Mouse (Mus musculus) G1E (cell line): Measurements from ENCODE around the gene Angptl2. TPM values are rescaled to one million over a fixed set of nuclear protein-coding genes. Genes with fewer than 3 reads are reported as not detected.

Source experiments
- ATAC-seq: 2 replicates; pipeline ENCODE4 v1.8.0; 2016; ENCODE audit warnings: mild to moderate bottlenecking; ENCODE audit not compliant: insufficient number of reproducible peaks, poor library complexity, low FRiP score, severe bottlenecking; ENCODE audit errors: extremely low read depth
- DNase-seq: peaks from one replicate; pipeline ENCODE4 v3.0.0; 2012; ENCODE audit warnings: low spot score
- H3K27me3 ChIP-seq: 2 replicates; pipeline ENCODE4 v1.6.1; 2012; ENCODE audit warnings: mild to moderate bottlenecking, low read length, inconsistent platforms; ENCODE audit not compliant: insufficient read depth
- H3K36me3 ChIP-seq: replicated peaks from 2 replicates; pipeline ENCODE3; 2012; ENCODE audit warnings: mild to moderate bottlenecking, inconsistent platforms
- H3K4me1 ChIP-seq: 2 replicates; pipeline ENCODE4 v1.6.1; 2012; ENCODE audit warnings: low read depth, low read length, inconsistent platforms, mixed read lengths; ENCODE audit not compliant: insufficient read depth
- H3K4me3 ChIP-seq: 2 replicates; pipeline ENCODE4 v1.5.1; 2012; ENCODE audit warnings: low read depth, mild to moderate bottlenecking, inconsistent platforms, low read length, moderate library complexity, mixed read lengths
- H3K9me3 ChIP-seq: replicated peaks from 2 replicates; pipeline ENCODE4 v1.6.1; 2012; ENCODE audit warnings: inconsistent platforms
- CTCF ChIP-seq: IDR thresholded peaks from 2 replicates; pipeline ENCODE4 v1.5.1; 2012; ENCODE audit warnings: low read depth, low read length, inconsistent platforms, mixed read lengths
- GATA1 ChIP-seq: IDR thresholded peaks from 2 replicates; pipeline ENCODE4 v1.6.1; 2012; ENCODE audit warnings: borderline replicate concordance, low read length, inconsistent platforms, mixed read lengths
- GATA2 ChIP-seq: IDR thresholded peaks from 2 replicates; pipeline ENCODE4 v1.6.1; 2012; ENCODE audit warnings: low read depth, low read length, inconsistent platforms, borderline replicate concordance
- POLR2AphosphoS5 ChIP-seq: IDR thresholded peaks from 2 replicates; pipeline ENCODE4 v1.6.1; 2012; ENCODE audit warnings: low read depth, low read length, inconsistent platforms; ENCODE audit not compliant: insufficient replicate concordance
- TAL1 ChIP-seq: conservative IDR thresholded peaks from 2 replicates; pipeline ENCODE4 v1.6.1; 2012; ENCODE audit warnings: low read depth, low read length, inconsistent platforms, mixed read lengths
- polyA plus RNA-seq: library from polyadenylated mRNA; stranded (reverse); fragments of >175 nt; gene quantifications from 2 replicates; pipeline ENCODE4 v1.2.3, GENCODE M21; 2012
- total RNA-seq, 2 experiments: library from RNA; stranded (forward) in 1 of 2; stranded (reverse) in 1 of 2; fragments of 200-1000 nt in 1 of 2; fragments of >200 nt in 1 of 2; fragmentation: Nextera tagmentation in 1 of 2; gene quantifications; 2 replicates each; pipeline ENCODE4 v1.2.3; 2014 to 2017

Gene Angptl2
- total and polyA plus RNA-seq, 3 experiments = 0.11 TPM; not detected in 2

GRCm38 (mm10) chr2:33233856-33234255 lies 18.0 kb downstream of the Angptl2 start:
- no peak overlapping the region for H3K4me3 ChIP-seq
- no peak for ATAC-seq
- no peak for DNase-seq
- H3K4me1 ChIP-seq = no peaks in the 10 kb centered on the region
- peaks cover 3% of the 10 kb centered on the region; the same call in 1 of the 2 replicates for H3K27me3 ChIP-seq
- H3K36me3 ChIP-seq = no peaks in the 10 kb centered on the region
- H3K9me3 ChIP-seq = no peaks in the 10 kb centered on the region
- TF ChIP-seq TAL1 = no peak
- TF ChIP-seq GATA1 = no peak
- no peak for TF ChIP-seq CTCF
- TF ChIP-seq POLR2AphosphoS5 = no peak
- no peak for TF ChIP-seq GATA2

DNA sequence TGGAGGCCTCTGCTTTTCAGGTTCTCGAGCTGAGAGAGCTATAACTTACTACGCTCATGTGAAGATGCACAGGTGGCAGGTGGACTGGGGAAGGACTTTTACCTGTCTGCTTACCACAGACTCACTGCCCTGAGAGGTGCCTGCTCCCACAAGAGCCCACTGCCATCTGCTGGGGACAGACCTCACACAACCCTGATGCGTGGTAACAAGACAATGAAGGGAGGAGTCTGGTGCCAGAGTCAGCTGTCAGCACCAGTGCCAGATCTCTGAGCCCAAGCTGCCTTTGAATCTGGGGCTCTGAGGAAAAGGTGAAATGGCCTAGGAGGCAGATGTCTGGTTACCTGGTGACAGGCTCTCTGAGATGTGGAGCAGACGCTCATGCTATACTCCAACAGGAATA lies 19.0 kb downstream of the Angptl2 start:
- DNase-seq (no peak), ATAC-seq (no peak)
- no peaks in the 10 kb centered on the region for H3K4me1 ChIP-seq
- H3K9me3 ChIP-seq = no peaks in the 10 kb centered on the region
- no peak for TF ChIP-seq GATA2
- no peak for TF ChIP-seq CTCF
- no peak for TF ChIP-seq POLR2AphosphoS5
- TF ChIP-seq GATA1 = no peak
- no peak for TF ChIP-seq TAL1
- H3K27me3 ChIP-seq = peaks cover 3% of the 10 kb centered on the region; the same call in 1 of the 2 replicates
- no peak overlapping the region for H3K4me3 ChIP-seq
- no peaks in the 10 kb centered on the region for H3K36me3 ChIP-seq

GRCm38 (mm10) chr2:33237581-33237980 lies 21.7 kb downstream of the Angptl2 start:
- Histone ChIP-seq H3K27me3 (peaks cover 5% of the 10 kb centered on the region; the same call in 1 of the 2 replicates), H3K9me3 (no peaks in the 10 kb centered on the region), H3K4me3 (no peak overlapping the region), H3K36me3 (no peaks in the 10 kb centered on the region), H3K4me1 (0 out of 2 replicates have a peak, but pooled peaks cover 2% of the 10 kb centered on the region)
- DNase-seq (no peak), ATAC-seq (no peak)
- TF ChIP-seq TAL1 (no peak), POLR2AphosphoS5 (no peak), GATA2 (no peak), GATA1 (no peak), CTCF (no peak)

- peaks cover 7% of the 10 kb centered on the region for H3K36me3 ChIP-seq
- ATAC-seq = no peak
- peaks cover 1% of the 10 kb centered on the region; the same call in 1 of the 2 replicates for H3K27me3 ChIP-seq
Observed at GRCm38 (mm10) chr2:33244880-33245279, 29.0 kb downstream of the Angptl2 start.

GRCm38 (mm10) chr2:33245350-33245749 lies 29.5 kb downstream of the Angptl2 start:
- no peaks in the 10 kb centered on the region; the same call in 1 of the 2 replicates for H3K27me3 ChIP-seq
- H3K36me3 ChIP-seq = peaks cover 7% of the 10 kb centered on the region
- ATAC-seq (no peak), DNase-seq (no peak)
- 0 out of 2 replicates have a peak, but pooled peaks cover 1% of the 10 kb centered on the region for H3K4me1 ChIP-seq
- no peak overlapping the region for H3K4me3 ChIP-seq
- no peaks in the 10 kb centered on the region for H3K9me3 ChIP-seq
- TF ChIP-seq POLR2AphosphoS5 (no peak), GATA2 (no peak), CTCF (no peak), TAL1 (no peak), GATA1 (no peak)

More at GRCm38 (mm10) chr2:33244880-33245279, 29.0 kb downstream of the Angptl2 start:
- no peak for TF ChIP-seq POLR2AphosphoS5
- TF ChIP-seq GATA2 = no peak
- no peak for TF ChIP-seq CTCF
- no peak for TF ChIP-seq GATA1
- TF ChIP-seq TAL1 = no peak
- Histone ChIP-seq H3K9me3 (no peaks in the 10 kb centered on the region), H3K4me1 (0 out of 2 replicates have a peak, but pooled peaks cover 2% of the 10 kb centered on the region), H3K4me3 (no peak overlapping the region)
- DNase-seq = no peak

GRCm38 (mm10) chr2:33246841-33247240 lies 31.0 kb downstream of the Angptl2 start:
- no peak for TF ChIP-seq TAL1
- TF ChIP-seq GATA1 = no peak
- TF ChIP-seq POLR2AphosphoS5 = no peak
- TF ChIP-seq CTCF = no peak
- H3K27me3 ChIP-seq = no peaks in the 10 kb centered on the region; the same call in 1 of the 2 replicates
- H3K4me1 ChIP-seq = no peaks in the 10 kb centered on the region
- ATAC-seq = no peak
- no peak for DNase-seq
- H3K36me3 ChIP-seq = peaks cover 7% of the 10 kb centered on the region
- no peak overlapping the region for H3K4me3 ChIP-seq
- no peaks in the 10 kb centered on the region for H3K9me3 ChIP-seq
